Mouse (Mus musculus): ENCODE results near the gene Cdc7.
"Not testable (repeated sequence)": the region's sequence is repeated elsewhere in the genome, so short reads cannot be mapped to it uniquely, and the experiment has no call there.

GRCm38 (mm10) chr5:106984934-106985333 lies 20.8 kb downstream of the Cdc7 start:
- not testable (repeated sequence) for TF ChIP-seq CTCF (conservative IDR thresholded peaks at IDR 0.05; ENCODE audit: low read length); NANOG (IDR thresholded peaks at IDR 0.05; ENCODE audit: borderline replicate concordance, low read length); POU5F1 (IDR thresholded peaks at IDR 0.05; ENCODE audit: borderline replicate concordance, low read length)
